Mouse (Mus musculus): ENCODE data around the gene Hist1h2bl.

- TF ChIP-seq CTCF (IDR thresholded peaks at IDR 0.05; ENCODE audit: extremely low read depth, insufficient read depth, insufficient read length, insufficient replicate concordance) = no peak
- no peak for TF ChIP-seq POLR2A (IDR thresholded peaks at IDR 0.05; ENCODE audit: low read depth, low read length)
Observed at GRCm38 (mm10) chr13:21706669-21707068, 9.3 kb downstream of the Hist1h2bl start.

All from spleen, adult 2 months (tissue).